Mouse (Mus musculus): ENCODE measurements around the gene Peg10.
"Not testable (repeated sequence)": the region's sequence is repeated elsewhere in the genome, so short reads cannot be mapped to it uniquely, and the experiment has no call there.

Peg10 gene

GRCm38 (mm10) chr6:4751355-4751754 lies 4.2 kb downstream of the Peg10 start:
- DNase-seq: no peak

GRCm38 (mm10) chr6:4754286-4754685 lies 7.2 kb downstream of the Peg10 start:
- DNase-seq: no peak

DNA sequence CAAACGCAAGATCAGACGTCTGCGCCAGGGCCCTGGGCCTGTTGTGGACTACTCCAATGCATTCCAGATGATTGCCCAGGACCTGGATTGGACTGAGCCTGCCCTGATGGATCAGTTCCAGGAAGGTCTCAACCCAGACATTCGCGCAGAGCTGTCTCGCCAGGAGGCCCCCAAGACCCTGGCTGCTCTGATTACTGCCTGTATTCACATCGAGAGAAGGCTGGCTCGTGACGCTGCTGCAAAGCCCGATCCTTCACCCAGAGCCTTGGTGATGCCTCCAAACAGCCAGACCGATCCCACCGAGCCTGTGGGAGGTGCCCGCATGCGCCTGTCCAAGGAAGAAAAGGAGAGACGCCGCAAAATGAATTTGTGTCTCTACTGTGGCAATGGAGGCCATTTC lies 7.8 kb downstream of the Peg10 start:
- DNase-seq: no peak

- DNase-seq: not testable (repeated sequence)
Measured at GRCm38 (mm10) chr6:4761415-4762142, 14.5 kb downstream of the Peg10 start.

GRCm38 (mm10) chr6:4762252-4762651 lies 15.1 kb downstream of the Peg10 start:
- no peak for DNase-seq

- DNase-seq: no peak
Measured at GRCm38 (mm10) chr6:4796281-4796680, 49.2 kb downstream of the Peg10 start.

DNA sequence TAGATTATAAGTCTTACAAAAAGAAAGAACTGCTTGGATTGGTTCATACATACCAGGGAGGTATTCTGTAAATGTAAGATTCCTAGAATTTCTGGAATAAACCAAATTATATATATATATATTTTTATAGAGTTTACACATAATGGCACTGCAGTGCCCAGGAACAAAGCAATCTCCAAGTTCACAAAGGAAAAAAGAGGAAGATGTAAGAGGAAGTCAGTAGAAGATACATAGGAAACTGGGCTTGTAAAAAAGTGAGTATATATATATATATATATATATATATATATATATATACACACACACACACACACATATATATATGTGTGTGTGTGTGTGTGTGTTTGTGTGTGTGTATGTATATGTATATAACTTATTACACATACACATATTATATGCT lies 50.2 kb downstream of the Peg10 start:
- DNase-seq: not testable (repeated sequence)

DNA sequence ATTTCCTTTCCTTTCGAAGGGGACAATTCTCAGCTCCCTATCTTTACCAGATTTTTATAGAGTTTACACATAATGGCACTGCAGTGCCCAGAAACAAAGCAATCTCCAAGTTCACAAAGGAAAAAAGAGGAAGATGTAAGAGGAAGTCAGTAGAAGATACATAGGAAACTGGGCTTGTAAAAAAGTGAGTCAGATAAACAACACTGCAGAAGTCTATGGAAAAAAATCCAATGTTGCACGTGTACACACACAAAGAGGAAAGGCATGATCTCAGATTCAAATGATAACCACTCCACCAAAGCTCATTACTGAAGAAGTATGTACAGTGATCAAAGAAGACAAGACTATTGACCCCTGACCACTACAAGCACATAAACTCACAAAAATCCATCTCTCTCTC lies 51.3 kb downstream of the Peg10 start:
- no peak for DNase-seq

DNA sequence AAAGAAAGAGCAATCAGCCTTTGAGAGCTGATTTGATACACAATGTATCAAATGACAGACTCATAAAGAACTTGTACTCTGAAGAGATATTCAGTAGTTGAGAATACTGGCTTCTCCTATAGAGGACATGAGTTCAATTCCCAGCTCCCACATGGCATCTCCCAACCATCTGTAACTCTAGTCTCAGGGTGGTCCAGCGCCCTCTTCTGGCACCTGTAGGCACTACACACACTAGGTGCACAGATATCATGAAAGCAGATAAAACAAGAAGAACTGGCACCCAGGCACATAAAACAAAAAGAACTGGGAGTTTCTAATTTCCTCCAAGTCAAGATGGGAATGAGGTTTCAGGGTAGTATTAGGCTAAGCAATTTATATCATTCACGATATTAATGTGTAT lies 52.3 kb downstream of the Peg10 start:
- DNase-seq: no peak

DNA sequence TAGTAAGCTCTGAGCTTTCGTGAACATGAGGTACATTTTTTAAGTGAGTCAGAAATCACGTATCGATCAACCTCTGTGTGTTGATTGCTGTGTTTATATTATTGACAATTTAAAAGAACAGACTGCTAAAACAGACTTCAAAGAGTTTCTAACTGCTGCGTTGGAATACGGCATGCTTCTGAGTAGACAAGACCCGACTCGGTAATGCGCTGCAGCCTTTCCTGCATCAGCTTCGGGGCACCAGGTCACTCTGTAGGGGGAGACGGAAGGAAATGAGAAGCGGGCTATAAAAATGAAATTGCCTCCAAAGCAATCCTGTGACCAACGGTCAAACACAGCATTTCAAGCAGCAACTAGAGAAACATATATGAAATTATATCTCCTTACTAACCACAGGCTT lies 59.9 kb downstream of the Peg10 start:
- DNase-seq: no peak
